Mouse (Mus musculus) hindbrain, embryonic 13.5 days (tissue): Measurements from ENCODE around the gene Scube1. TPM values are rescaled to one million over a fixed set of nuclear protein-coding genes. Genes with fewer than 3 reads are reported as not detected.

Experiments
- ATAC-seq: fragments of 200-750 bp; cut with Nextera tagmentation; 2 replicates; pipeline ENCODE4 v1.8.0; 2017; ENCODE audit warnings: moderate TSS enrichment; ENCODE audit not compliant: low FRiP score
- H3K27ac ChIP-seq: fragments of 300-500 bp; sonication (generic); 2 replicates; pipeline ENCODE4 v1.5.1; 2015; ENCODE audit warnings: inconsistent platforms, mild to moderate bottlenecking, moderate library complexity
- H3K27me3 ChIP-seq: fragments of 300-500 bp; sonication (generic); 2 replicates; pipeline ENCODE4 v1.6.1; 2015; ENCODE audit warnings: mild to moderate bottlenecking, inconsistent platforms
- H3K36me3 ChIP-seq: fragments of 300-500 bp; sonication (generic); 2 replicates; pipeline ENCODE4 v1.6.1; 2015; ENCODE audit warnings: mild to moderate bottlenecking, inconsistent platforms
- H3K4me1 ChIP-seq: fragments of 300-500 bp; sonication (generic); replicated peaks from 2 replicates; pipeline ENCODE4 v1.6.1; 2015; ENCODE audit warnings: inconsistent platforms
- H3K4me2 ChIP-seq: fragments of 300-500 bp; sonication (generic); 2 replicates; pipeline ENCODE4 v1.6.1; 2015; ENCODE audit warnings: inconsistent platforms, mild to moderate bottlenecking, moderate library complexity
- H3K4me3 ChIP-seq: fragments of 300-500 bp; sonication (generic); 2 replicates; pipeline ENCODE4 v1.5.1; 2015; ENCODE audit warnings: mild to moderate bottlenecking, inconsistent platforms
- H3K9ac ChIP-seq: fragments of 300-500 bp; sonication (generic); 2 replicates; pipeline ENCODE4 v1.6.1; 2015; ENCODE audit warnings: mild to moderate bottlenecking, inconsistent platforms
- H3K9me3 ChIP-seq: fragments of 300-500 bp; sonication (generic); 2 replicates; pipeline ENCODE4 v1.6.1; 2016; ENCODE audit warnings: inconsistent platforms
- WGBS: fragments of 180-500 bp; shearing (Covaris S2); methylation state at CpG from one replicate; pipeline ENCODE4 v1.1.7; 2015; 5-methylcytosine and 5-hydroxymethylcytosine counted together
- polyA plus RNA-seq: library from polyadenylated mRNA; unstranded; fragments of >200 nt; fragmentation: Nextera tagmentation; extraction: Ambion mirVana; gene quantifications from 2 replicates; pipeline ENCODE4 v1.2.1, GENCODE M21; 2015

Gene Scube1
- polyA plus RNA-seq = 13.5 and 16.5 TPM in 2 replicates

- 0% methylated on average over 40 of the region's 51 CpGs for WGBS
- no peaks in the 10 kb centered on the region for H3K9me3 ChIP-seq
- peak within 1 kb of the TSS; percentile 73 for H3K4me3 ChIP-seq
- peaks cover 14% of the 10 kb centered on the region for H3K27me3 ChIP-seq
- peak within 1 kb of the TSS; percentile 78 for H3K4me2 ChIP-seq
- peak; percentile 94 for ATAC-seq
- H3K27ac ChIP-seq = peak within 1 kb of the TSS; percentile 84
- H3K36me3 ChIP-seq = peaks cover 12% of the 10 kb centered on the region
- H3K4me1 ChIP-seq = peaks cover 40% of the 10 kb centered on the region
- H3K9ac ChIP-seq = peak within 1 kb of the TSS; percentile 80
Observed at GRCm38 (mm10) chr15:83724886-83725269, at the start of gene Scube1. Gene Scube1 (minus strand): TSS chr15:83725021.

GRCm38 (mm10) chr15:83772953-83773352 lies 48.1 kb upstream of the Scube1 start:
- 88% methylated on average over 4 of the region's 4 CpGs for WGBS
- Histone ChIP-seq H3K9me3 (no peaks in the 10 kb centered on the region), H3K27me3 (peaks cover 33% of the 10 kb centered on the region), H3K27ac (no peak overlapping the region), H3K4me2 (no peak overlapping the region), H3K4me1 (peaks cover 13% of the 10 kb centered on the region), H3K36me3 (no peaks in the 10 kb centered on the region), H3K9ac (no peak overlapping the region), H3K4me3 (no peak overlapping the region)
- no peak for ATAC-seq

GRCm38 (mm10) chr15:83772460-83772859 lies 47.6 kb upstream of the Scube1 start:
- H3K27ac ChIP-seq = no peak overlapping the region
- 64% methylated on average over 5 of the region's 5 CpGs for WGBS
- H3K36me3 ChIP-seq = no peaks in the 10 kb centered on the region
- H3K9ac ChIP-seq = no peak overlapping the region
- H3K9me3 ChIP-seq = no peaks in the 10 kb centered on the region
- no peak overlapping the region for H3K4me2 ChIP-seq
- H3K27me3 ChIP-seq = peaks cover 29% of the 10 kb centered on the region
- no peak overlapping the region for H3K4me3 ChIP-seq
- H3K4me1 ChIP-seq = peaks cover 13% of the 10 kb centered on the region
- no peak for ATAC-seq

- Histone ChIP-seq H3K9me3 (no peaks in the 10 kb centered on the region), H3K36me3 (no peaks in the 10 kb centered on the region), H3K4me3 (no peak overlapping the region), H3K9ac (no peak overlapping the region), H3K4me2 (no peak overlapping the region), H3K27ac (no peak overlapping the region), H3K27me3 (peaks cover 21% of the 10 kb centered on the region), H3K4me1 (peaks cover 13% of the 10 kb centered on the region)
- WGBS = 80% methylated on average over 8 of the region's 8 CpGs
- ATAC-seq = no peak
Observed at GRCm38 (mm10) chr15:83771346-83772053, 46.7 kb upstream of the Scube1 start.

GRCm38 (mm10) chr15:83765388-83766029 lies 40.7 kb upstream of the Scube1 start:
- no peak overlapping the region for H3K9ac ChIP-seq
- H3K9me3 ChIP-seq = no peaks in the 10 kb centered on the region
- H3K4me3 ChIP-seq = no peak overlapping the region
- 15% methylated on average over 5 of the region's 6 CpGs for WGBS
- H3K27ac ChIP-seq = no peak overlapping the region
- 0 out of 2 replicates have a peak, but pooled peaks have one; percentile 17 for ATAC-seq
- peaks cover 6% of the 10 kb centered on the region; the same call in 1 of the 2 replicates for H3K27me3 ChIP-seq
- peaks cover 14% of the 10 kb centered on the region for H3K4me1 ChIP-seq
- no peak overlapping the region for H3K4me2 ChIP-seq
- H3K36me3 ChIP-seq = no peaks in the 10 kb centered on the region

GRCm38 (mm10) chr15:83761512-83761911 lies 36.7 kb upstream of the Scube1 start:
- 91% methylated on average over 13 of the region's 13 CpGs for WGBS
- Histone ChIP-seq H3K36me3 (no peaks in the 10 kb centered on the region), H3K4me3 (no peak overlapping the region), H3K4me1 (peaks cover 14% of the 10 kb centered on the region), H3K9me3 (no peaks in the 10 kb centered on the region), H3K4me2 (no peak overlapping the region), H3K27ac (no peak overlapping the region), H3K9ac (no peak overlapping the region), H3K27me3 (no peaks in the 10 kb centered on the region)
- ATAC-seq = no peak

- H3K27me3 ChIP-seq = no peaks in the 10 kb centered on the region
- no peak overlapping the region for H3K4me2 ChIP-seq
- H3K27ac ChIP-seq = no peak overlapping the region
- H3K36me3 ChIP-seq = no peaks in the 10 kb centered on the region
- WGBS = 4% methylated on average over 10 of the region's 10 CpGs
- H3K9me3 ChIP-seq = no peaks in the 10 kb centered on the region
- no peak overlapping the region for H3K4me3 ChIP-seq
- no peak overlapping the region for H3K9ac ChIP-seq
- ATAC-seq = 0 out of 2 replicates have a peak, but pooled peaks have one; percentile 26
- peaks cover 8% of the 10 kb centered on the region for H3K4me1 ChIP-seq
Observed at GRCm38 (mm10) chr15:83760683-83761082, 35.9 kb upstream of the Scube1 start.

GRCm38 (mm10) chr15:83758958-83759357 lies 34.1 kb upstream of the Scube1 start:
- H3K27me3 ChIP-seq = no peaks in the 10 kb centered on the region
- H3K27ac ChIP-seq = no peak overlapping the region
- no peaks in the 10 kb centered on the region for H3K9me3 ChIP-seq
- 12% methylated on average over 4 of the region's 4 CpGs for WGBS
- no peak overlapping the region for H3K9ac ChIP-seq
- no peaks in the 10 kb centered on the region for H3K36me3 ChIP-seq
- no peak for ATAC-seq
- no peak overlapping the region for H3K4me2 ChIP-seq
- H3K4me1 ChIP-seq = peaks cover 5% of the 10 kb centered on the region
- no peak overlapping the region for H3K4me3 ChIP-seq

- H3K36me3 ChIP-seq = no peaks in the 10 kb centered on the region
- WGBS = 30% methylated on average over 9 of the region's 9 CpGs
- H3K27me3 ChIP-seq = no peaks in the 10 kb centered on the region
- H3K9me3 ChIP-seq = no peaks in the 10 kb centered on the region
- H3K4me2 ChIP-seq = no peak overlapping the region
- no peak for ATAC-seq
- H3K27ac ChIP-seq = no peak overlapping the region
- H3K4me3 ChIP-seq = no peak overlapping the region
- no peak overlapping the region for H3K9ac ChIP-seq
- H3K4me1 ChIP-seq = peaks cover 2% of the 10 kb centered on the region
Observed at GRCm38 (mm10) chr15:83756742-83757141, 31.9 kb upstream of the Scube1 start.

GRCm38 (mm10) chr15:83749436-83749835 lies 24.6 kb upstream of the Scube1 start:
- 51% methylated on average over 9 of the region's 9 CpGs for WGBS
- Histone ChIP-seq H3K4me3 (no peak overlapping the region), H3K4me2 (no peak overlapping the region), H3K27me3 (0 out of 2 replicates have a peak, but pooled peaks cover 3% of the 10 kb centered on the region), H3K27ac (no peak overlapping the region), H3K9me3 (no peaks in the 10 kb centered on the region), H3K9ac (no peak overlapping the region), H3K36me3 (no peaks in the 10 kb centered on the region), H3K4me1 (0 out of 2 replicates have a peak, but pooled peaks cover 7% of the 10 kb centered on the region)
- ATAC-seq = no peak

GRCm38 (mm10) chr15:83748986-83749385 lies 24.2 kb upstream of the Scube1 start:
- no peaks in the 10 kb centered on the region for H3K36me3 ChIP-seq
- no peak for ATAC-seq
- H3K27me3 ChIP-seq = 0 out of 2 replicates have a peak, but pooled peaks cover 3% of the 10 kb centered on the region
- H3K27ac ChIP-seq = no peak overlapping the region
- H3K4me3 ChIP-seq = no peak overlapping the region
- 79% methylated on average over 6 of the region's 6 CpGs for WGBS
- H3K4me2 ChIP-seq = no peak overlapping the region
- no peaks in the 10 kb centered on the region for H3K9me3 ChIP-seq
- 0 out of 2 replicates have a peak, but pooled peaks cover 7% of the 10 kb centered on the region for H3K4me1 ChIP-seq
- H3K9ac ChIP-seq = no peak overlapping the region

GRCm38 (mm10) chr15:83746311-83746710 lies 21.5 kb upstream of the Scube1 start:
- Histone ChIP-seq H3K27me3 (peaks cover 8% of the 10 kb centered on the region; the same call in 1 of the 2 replicates), H3K36me3 (no peaks in the 10 kb centered on the region), H3K4me2 (no peak overlapping the region), H3K27ac (no peak overlapping the region), H3K9me3 (no peaks in the 10 kb centered on the region), H3K9ac (no peak overlapping the region), H3K4me1 (peaks cover 9% of the 10 kb centered on the region; the same call in 1 of the 2 replicates), H3K4me3 (no peak overlapping the region)
- WGBS = 63% methylated on average over 16 of the region's 16 CpGs
- ATAC-seq = no peak
